In genomic region chr10:9010191-9010590, GRCm38 (mm10) we compare ENCODE assay signal across 22 mouse cellular contexts.
DNase-seq lines count a peak whose midpoint lies in the region; ATAC-seq lines count a peak whose summit lies in the region.
"Had no signal": no experiment of that assay in that cellular context is flagged by ENCODE, and none has a peak within 500 bp of the region (broad histone marks: within the 10 kb centered on the region; RNA-seq: fewer than 3 reads in every experiment).

No protein-coding gene starts in this region.

- ATAC-seq in kidney, embryonic 14.5 days (ENCODE audit: low FRiP score, low TSS enrichment), result no peak
- ATAC-seq: forebrain, embryonic 14.5 days had no signal

- no peaks in the 10 kb centered on the region for H3K9me3 ChIP-seq in kidney, embryonic 14.5 days (ENCODE audit: control insufficient read depth, low read length)
- H3K9me3 ChIP-seq: embryonic facial prominence, embryonic 13.5 days; embryonic facial prominence, embryonic 15.5 days; forebrain, embryonic 10.5 days; forebrain, embryonic 12.5 days had no signal

- H3K9ac ChIP-seq in kidney, embryonic 14.5 days (ENCODE audit: low read depth, low read length), result no peak overlapping the region
- H3K9ac ChIP-seq: embryonic facial prominence, embryonic 13.5 days; embryonic facial prominence, embryonic 15.5 days; forebrain, embryonic 12.5 days had no signal

- H3K27ac ChIP-seq in kidney, embryonic 14.5 days (ENCODE audit: low read depth, low read length), result no peak overlapping the region
- H3K27ac ChIP-seq: embryonic facial prominence, embryonic 13.5 days; embryonic facial prominence, embryonic 15.5 days; forebrain, embryonic 10.5 days; forebrain, embryonic 12.5 days had no signal

- 77% methylated on average over 13 of the region's 13 CpGs for WGBS in kidney, embryonic 14.5 days

- H3K4me3 ChIP-seq in kidney, embryonic 14.5 days (ENCODE audit: low read length), result no peak overlapping the region
- H3K4me3 ChIP-seq: embryonic facial prominence, embryonic 13.5 days; embryonic facial prominence, embryonic 15.5 days; erythroblast, embryonic 14.5 days; forebrain, embryonic 10.5 days; forebrain, embryonic 12.5 days had no signal

- no peaks in the 10 kb centered on the region for H3K36me3 ChIP-seq in kidney, embryonic 14.5 days (ENCODE audit: control insufficient read depth, insufficient read depth, low read length)
- H3K36me3 ChIP-seq: embryonic facial prominence, embryonic 13.5 days; embryonic facial prominence, embryonic 15.5 days; forebrain, embryonic 10.5 days; forebrain, embryonic 12.5 days had no signal

- no peak overlapping the region for H3K4me2 ChIP-seq in kidney, embryonic 14.5 days (replicated peaks; ENCODE audit: low read depth, low read length)
- H3K4me2 ChIP-seq: embryonic facial prominence, embryonic 13.5 days; embryonic facial prominence, embryonic 15.5 days; forebrain, embryonic 12.5 days had no signal

- no peaks in the 10 kb centered on the region for H3K27me3 ChIP-seq in kidney, embryonic 14.5 days (ENCODE audit: control insufficient read depth, insufficient read depth, low read length)
- H3K27me3 ChIP-seq: embryonic facial prominence, embryonic 13.5 days; embryonic facial prominence, embryonic 15.5 days had no signal

- 0 out of 2 replicates have a peak, but pooled peaks cover 4% of the 10 kb centered on the region for H3K4me1 ChIP-seq in kidney, embryonic 14.5 days (ENCODE audit: control insufficient read depth, insufficient read depth, low read length)
- H3K4me1 ChIP-seq: forebrain, embryonic 12.5 days had no signal

- peak; percentile 8 for DNase-seq in kidney, adult 18-20 months
- DNase-seq in kidney, adult 8-10 months, result peak; percentile 13 to 46
- no peak for DNase-seq in kidney, postnatal 14 days
- DNase-seq in kidney, postnatal 36 days, result peak; percentile 14 to 29
- no peak for DNase-seq in kidney, postnatal 4 days
- DNase-seq: adrenal gland, adult 2 months; adrenal gland, postnatal 10 days; adrenal gland, postnatal 25 days; cerebellum, adult 11 months; cerebellum, adult 18-20 months; cerebellum, adult 8-10 months; cerebellum, adult 9-11 months; cerebellum, postnatal 14 days; cerebellum, postnatal 36 days; embryo, embryonic 11 days had no signal

Comparison
In these comparisons a context has a peak if more than half of its experiments do, and no peak if none do; other contexts are left out.
1. DNase-seq: peak in kidney, adult 18-20 months (single experiment), kidney, adult 8-10 months (2 of 2) and kidney, postnatal 36 days (2 of 2); none in kidney, postnatal 14 days (single experiment) and kidney, postnatal 4 days (0 of 2).